Mouse (Mus musculus) forebrain, embryonic 14.5 days (tissue): Measurements from ENCODE around the gene Egr2. TPM values are rescaled to one million over a fixed set of nuclear protein-coding genes. Genes with fewer than 3 reads are reported as not detected.

ENCODE experiments used
- ATAC-seq: fragments of 200-750 bp; cut with Nextera tagmentation; 2 replicates; pipeline ENCODE4 v1.8.0; 2017; ENCODE audit warnings: mild to moderate bottlenecking, moderate library complexity
- DNase-seq: peaks from one replicate; pipeline ENCODE4 v3.0.0-alpha.2; 2015; ENCODE audit warnings: low spot score
- H3K27ac ChIP-seq: fragments of 300-500 bp; sonication (generic); 2 replicates; pipeline ENCODE4 v1.5.1; 2014; ENCODE audit warnings: low read depth, mild to moderate bottlenecking, control low read depth, low read length, moderate library complexity
- H3K27me3 ChIP-seq: fragments of 300-500 bp; sonication (generic); replicated peaks from 2 replicates; pipeline ENCODE4 v1.6.1; 2014; ENCODE audit warnings: low read length, control low read depth, mixed read lengths; ENCODE audit not compliant: control insufficient read depth, insufficient read depth
- H3K36me3 ChIP-seq: fragments of 300-500 bp; sonication (generic); 2 replicates; pipeline ENCODE4 v1.6.1; 2014; ENCODE audit warnings: low read length, control low read depth; ENCODE audit not compliant: control insufficient read depth, insufficient read depth
- H3K4me1 ChIP-seq: fragments of 300-500 bp; sonication (generic); 2 replicates; pipeline ENCODE4 v1.6.1; 2014; ENCODE audit warnings: antibody characterized with exemption, low read length, control low read depth; ENCODE audit not compliant: control insufficient read depth, insufficient read depth
- H3K4me2 ChIP-seq: fragments of 300-500 bp; sonication (generic); 2 replicates; pipeline ENCODE4 v1.6.1; 2014; ENCODE audit warnings: mild to moderate bottlenecking, control low read depth, low read length
- H3K4me3 ChIP-seq: fragments of 300-500 bp; sonication (generic); 2 replicates; pipeline ENCODE4 v1.5.1; 2014; ENCODE audit warnings: low read depth, low read length, control low read depth
- H3K9ac ChIP-seq: fragments of 300-500 bp; sonication (generic); 2 replicates; pipeline ENCODE4 v1.6.1; 2014; ENCODE audit warnings: mild to moderate bottlenecking, low read length, control low read depth, moderate library complexity
- H3K9me3 ChIP-seq: fragments of 300-500 bp; sonication (generic); replicated peaks from 2 replicates; pipeline ENCODE4 v1.6.1; 2016; ENCODE audit warnings: low read length, control low read depth, mixed read lengths; ENCODE audit not compliant: control insufficient read depth
- WGBS: fragments of 180-500 bp; shearing (Covaris S2); extraction: QIAGEN DNeasy Blood & Tissue Kit; methylation state at CpG from one replicate; pipeline ENCODE4 v1.1.7; 2014; 5-methylcytosine and 5-hydroxymethylcytosine counted together
- polyA plus RNA-seq: library from polyadenylated mRNA; unstranded; fragments of >200 nt; fragmentation: Nextera tagmentation; extraction: Ambion mirVana; gene quantifications from 2 replicates; pipeline ENCODE4 v1.2.1, GENCODE M21; 2014

Gene Egr2
- polyA plus RNA-seq, 1 experiment from 2014 or later, result 0.08 TPM

DNA sequence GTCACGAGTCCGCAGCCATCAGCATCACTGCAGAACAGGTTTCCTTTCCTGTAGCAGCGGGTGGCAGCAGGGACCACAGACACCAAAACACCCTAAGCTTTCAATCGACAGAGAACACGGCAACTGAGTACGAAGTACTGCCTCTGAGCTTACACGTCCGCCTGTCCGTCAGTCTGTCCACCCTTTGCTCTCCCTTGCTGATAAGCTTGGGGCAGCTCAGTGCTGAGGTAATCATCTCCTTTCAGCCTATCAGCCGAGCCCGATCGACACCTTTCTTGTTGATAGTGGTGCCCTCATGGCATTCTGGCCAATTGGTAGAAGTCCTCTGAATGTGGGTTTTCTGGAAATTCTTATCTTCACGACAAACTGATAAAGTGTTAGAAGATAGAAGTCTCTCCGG lies 36.2 kb downstream of the Egr2 start:
- H3K27me3 ChIP-seq, result peaks cover 46% of the 10 kb centered on the region
- no peak for DNase-seq
- no peaks in the 10 kb centered on the region for H3K4me1 ChIP-seq
- ATAC-seq, result no peak
- H3K9ac ChIP-seq, result no peak overlapping the region
- H3K36me3 ChIP-seq, result no peaks in the 10 kb centered on the region
- no peaks in the 10 kb centered on the region for H3K9me3 ChIP-seq
- H3K27ac ChIP-seq, result no peak overlapping the region
- WGBS, result 89% methylated on average over 14 of the region's 14 CpGs
- H3K4me2 ChIP-seq, result no peak overlapping the region
- no peak overlapping the region for H3K4me3 ChIP-seq

- no peak for DNase-seq
- Histone ChIP-seq H3K36me3 (no peaks in the 10 kb centered on the region), H3K4me2 (no peak overlapping the region), H3K9ac (no peak overlapping the region), H3K27me3 (peaks cover 28% of the 10 kb centered on the region), H3K4me1 (no peaks in the 10 kb centered on the region), H3K27ac (no peak overlapping the region), H3K9me3 (no peaks in the 10 kb centered on the region), H3K4me3 (no peak overlapping the region)
- no peak for ATAC-seq
- 67% methylated on average over 8 of the region's 8 CpGs for WGBS
These were observed 38.0 kb downstream of the Egr2 start for GRCm38 (mm10) chr10:67573310-67573709.

- DNase-seq, result no peak
- no peaks in the 10 kb centered on the region for H3K4me1 ChIP-seq
- H3K27ac ChIP-seq, result no peak overlapping the region
- H3K9ac ChIP-seq, result no peak overlapping the region
- no peak overlapping the region for H3K4me3 ChIP-seq
- H3K36me3 ChIP-seq, result no peaks in the 10 kb centered on the region
- H3K9me3 ChIP-seq, result no peaks in the 10 kb centered on the region
- 92% methylated on average over 4 of the region's 4 CpGs for WGBS
- H3K4me2 ChIP-seq, result no peak overlapping the region
- H3K27me3 ChIP-seq, result no peaks in the 10 kb centered on the region
- no peak for ATAC-seq
These were observed 44.6 kb downstream of the Egr2 start for GRCm38 (mm10) chr10:67579830-67580229.

DNA sequence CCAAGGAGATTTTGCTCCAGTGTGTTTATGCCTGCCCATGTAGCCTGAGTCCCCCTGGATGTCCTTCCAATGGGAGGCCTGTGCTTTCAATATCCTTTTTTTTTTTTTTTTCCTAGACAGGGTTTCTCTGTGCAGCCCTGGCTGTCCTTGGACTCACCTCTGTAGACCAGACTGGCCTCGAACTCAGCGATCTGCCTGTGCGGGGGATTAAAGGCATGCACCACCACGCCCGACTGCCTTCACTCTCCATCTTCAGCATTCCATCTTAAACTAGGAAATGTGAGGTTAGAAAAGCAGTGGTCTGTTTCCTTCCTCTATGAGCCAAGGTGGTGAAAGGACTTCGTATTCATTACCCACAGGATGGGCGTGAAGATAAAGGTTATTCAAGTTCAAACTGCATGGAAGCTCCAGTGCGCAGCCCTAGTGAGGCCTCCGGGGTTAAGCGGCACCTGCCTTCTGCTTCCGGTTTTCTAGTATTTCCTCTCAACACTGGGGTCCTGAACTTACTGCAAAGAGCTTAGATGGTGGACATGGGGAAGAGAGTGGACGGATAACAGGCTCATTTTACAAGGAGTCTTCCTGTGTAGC lies 46.5 kb downstream of the Egr2 start:
- no peaks in the 10 kb centered on the region for H3K9me3 ChIP-seq

GRCm38 (mm10) chr10:67585873-67586610 lies 50.8 kb downstream of the Egr2 start:
- DNase-seq, result no peak
- no peaks in the 10 kb centered on the region for H3K4me1 ChIP-seq
- 91% methylated on average over 18 of the region's 18 CpGs for WGBS

More for the DNA sequence above, 46.5 kb downstream of the Egr2 start:
- no peaks in the 10 kb centered on the region for H3K27me3 ChIP-seq
- H3K9ac ChIP-seq, result no peak overlapping the region
- ATAC-seq (no peak), DNase-seq (no peak)
- no peaks in the 10 kb centered on the region for H3K36me3 ChIP-seq
- H3K4me1 ChIP-seq, result no peaks in the 10 kb centered on the region
- H3K4me3 ChIP-seq, result no peak overlapping the region
- H3K27ac ChIP-seq, result no peak overlapping the region
- 91% methylated on average over 12 of the region's 12 CpGs for WGBS
- no peak overlapping the region for H3K4me2 ChIP-seq

More at GRCm38 (mm10) chr10:67585873-67586610, 50.8 kb downstream of the Egr2 start:
- Histone ChIP-seq H3K4me2 (no peak overlapping the region), H3K36me3 (no peaks in the 10 kb centered on the region), H3K9ac (no peak overlapping the region), H3K9me3 (no peaks in the 10 kb centered on the region), H3K4me3 (no peak overlapping the region), H3K27me3 (no peaks in the 10 kb centered on the region), H3K27ac (no peak overlapping the region)
- no peak for ATAC-seq

Other genes starting within 250 kb of the Egr2 start
- gene Ado, start 13.5 kb downstream of the Egr2 start, polyA plus RNA-seq, result 67.3 and 80.5 TPM in 2 replicates